Mouse (Mus musculus) midbrain, embryonic 10.5 days (tissue): ENCODE measurements at regions not wholly inside any gene's neighbourhood (a gene's known extent, or its start where the extent isn't known, plus 50 kb on each side); places are given as distances from the start of the nearest gene placed in this dataset.

Experiments
- DNase-seq: peaks from one replicate; pipeline ENCODE4 v3.0.0-alpha.2; 2017; ENCODE audit warnings: low spot score
- H3K27ac ChIP-seq: fragments of 300-500 bp; sonication (generic); replicated peaks from 2 replicates; pipeline ENCODE4 v1.5.1; 2016; ENCODE audit warnings: mild to moderate bottlenecking
- H3K27me3 ChIP-seq: fragments of 300-500 bp; sonication (generic); 2 replicates; pipeline ENCODE4 v1.6.1; 2016; ENCODE audit warnings: low read depth, mild to moderate bottlenecking; ENCODE audit not compliant: poor library complexity, severe bottlenecking
- H3K36me3 ChIP-seq: fragments of 300-500 bp; sonication (generic); 2 replicates; pipeline ENCODE4 v1.6.1; 2016; ENCODE audit warnings: mild to moderate bottlenecking, moderate library complexity
- H3K4me1 ChIP-seq: fragments of 300-500 bp; sonication (generic); 2 replicates; pipeline ENCODE4 v1.6.1; 2016
- H3K4me3 ChIP-seq: fragments of 300-500 bp; sonication (generic); 2 replicates; pipeline ENCODE4 v1.5.1; 2016; ENCODE audit warnings: mild to moderate bottlenecking, moderate library complexity
- H3K9me3 ChIP-seq: fragments of 300-500 bp; sonication (generic); replicated peaks from 2 replicates; pipeline ENCODE4 v1.6.1; 2016; ENCODE audit warnings: mild to moderate bottlenecking
- WGBS: fragments of 180-500 bp; shearing (Covaris S2); methylation state at CpG from one replicate; pipeline ENCODE4 v1.1.7; 2016; 5-methylcytosine and 5-hydroxymethylcytosine counted together

DNA sequence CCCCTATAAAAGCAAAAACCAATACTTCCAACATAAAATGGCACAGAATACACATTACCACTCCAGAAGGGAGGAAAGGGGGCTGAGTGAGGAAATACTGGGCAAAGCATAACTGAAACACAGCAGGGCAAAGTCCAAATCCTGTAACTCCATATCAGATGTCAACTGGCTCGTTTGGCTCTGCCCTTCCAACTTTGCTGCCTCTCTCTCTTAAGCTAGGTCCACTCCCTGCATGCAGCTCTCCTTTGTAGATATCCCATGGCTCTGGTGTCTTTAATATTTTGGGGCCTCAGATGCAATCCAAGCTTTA lies 319.9 kb downstream of the H2al1j start:
- no peak for DNase-seq
- Histone ChIP-seq H3K27me3 (peaks cover 71% of the 10 kb centered on the region), H3K27ac (no peak overlapping the region), H3K4me1 (no peaks in the 10 kb centered on the region), H3K4me3 (no peak overlapping the region), H3K9me3 (no peaks in the 10 kb centered on the region), H3K36me3 (no peaks in the 10 kb centered on the region)
- 80% methylated on average over 1 of the region's 1 CpGs for WGBS

DNA sequence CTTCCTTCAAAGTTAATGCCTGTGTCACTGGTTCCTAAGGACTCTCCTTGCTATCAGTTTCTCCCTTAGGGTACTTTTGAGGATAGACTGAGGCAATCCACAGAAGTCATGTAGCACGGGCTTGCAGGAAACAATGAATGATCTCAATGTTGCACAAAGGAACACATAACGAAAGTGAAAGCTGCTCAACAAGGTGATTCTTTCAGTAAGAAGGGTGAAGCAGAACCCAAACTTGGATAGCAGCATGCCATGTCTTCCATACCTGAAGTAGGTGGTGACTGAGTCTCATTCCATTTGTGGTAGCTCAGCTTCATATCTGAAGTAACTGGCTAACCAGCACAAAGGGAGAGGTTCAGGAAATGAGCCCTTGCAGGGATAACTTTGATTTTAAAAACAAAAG lies 325.7 kb downstream of the H2al1j start:
- no peak for DNase-seq
- H3K27ac ChIP-seq: no peak overlapping the region
- H3K36me3 ChIP-seq: no peaks in the 10 kb centered on the region
- H3K27me3 ChIP-seq: peaks cover 75% of the 10 kb centered on the region
- no peaks in the 10 kb centered on the region for H3K9me3 ChIP-seq
- 93% methylated on average over 2 of the region's 2 CpGs for WGBS
- H3K4me1 ChIP-seq: 0 out of 2 replicates have a peak, but pooled peaks cover 6% of the 10 kb centered on the region
- no peak overlapping the region for H3K4me3 ChIP-seq

DNA sequence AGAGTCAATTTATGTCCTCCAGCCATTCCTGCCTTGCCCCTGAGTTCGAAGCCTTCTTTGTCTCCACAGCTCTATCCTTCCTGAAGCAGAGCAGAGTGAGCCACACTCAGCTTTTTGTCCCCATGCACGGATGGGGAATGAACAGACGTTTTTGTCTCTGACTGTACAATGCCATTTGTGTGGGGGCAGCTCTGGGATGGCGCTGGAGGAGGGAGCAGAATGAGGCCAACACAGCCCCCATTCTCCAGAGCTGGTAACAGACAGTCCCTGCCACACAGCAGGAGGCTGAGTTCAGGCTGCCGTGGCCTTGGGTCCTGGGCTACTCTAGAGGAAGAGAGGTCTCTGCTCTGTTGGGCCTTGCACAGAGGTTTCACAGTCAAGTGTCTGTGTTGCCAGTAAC lies 327.4 kb downstream of the H2al1j start:
- Histone ChIP-seq H3K27ac (no peak overlapping the region), H3K36me3 (no peaks in the 10 kb centered on the region), H3K4me3 (no peak overlapping the region), H3K4me1 (0 out of 2 replicates have a peak, but pooled peaks cover 6% of the 10 kb centered on the region), H3K9me3 (no peaks in the 10 kb centered on the region), H3K27me3 (peaks cover 92% of the 10 kb centered on the region)
- no peak for DNase-seq
- WGBS: 57% methylated on average over 5 of the region's 5 CpGs

DNA sequence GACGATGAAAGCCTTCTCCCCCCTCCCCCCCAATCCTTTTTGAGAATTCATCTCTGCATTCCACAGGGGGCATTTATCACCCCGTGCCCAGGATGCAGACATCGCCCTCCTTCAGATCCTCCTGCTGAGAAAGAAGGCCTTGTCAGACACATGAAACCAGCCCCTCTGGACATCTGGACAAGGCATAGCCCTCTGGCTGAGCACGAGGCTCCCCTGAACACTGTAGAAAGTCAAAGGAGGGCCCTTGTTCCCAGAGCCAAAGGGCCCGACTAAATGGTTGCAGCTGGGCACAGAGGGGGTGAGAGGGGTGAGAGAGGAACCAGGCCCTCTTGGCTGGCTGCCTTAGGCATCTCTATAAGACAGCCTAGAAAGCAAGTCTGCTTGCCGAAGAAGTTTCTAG lies 327.8 kb downstream of the H2al1j start:
- no peak for DNase-seq

DNA sequence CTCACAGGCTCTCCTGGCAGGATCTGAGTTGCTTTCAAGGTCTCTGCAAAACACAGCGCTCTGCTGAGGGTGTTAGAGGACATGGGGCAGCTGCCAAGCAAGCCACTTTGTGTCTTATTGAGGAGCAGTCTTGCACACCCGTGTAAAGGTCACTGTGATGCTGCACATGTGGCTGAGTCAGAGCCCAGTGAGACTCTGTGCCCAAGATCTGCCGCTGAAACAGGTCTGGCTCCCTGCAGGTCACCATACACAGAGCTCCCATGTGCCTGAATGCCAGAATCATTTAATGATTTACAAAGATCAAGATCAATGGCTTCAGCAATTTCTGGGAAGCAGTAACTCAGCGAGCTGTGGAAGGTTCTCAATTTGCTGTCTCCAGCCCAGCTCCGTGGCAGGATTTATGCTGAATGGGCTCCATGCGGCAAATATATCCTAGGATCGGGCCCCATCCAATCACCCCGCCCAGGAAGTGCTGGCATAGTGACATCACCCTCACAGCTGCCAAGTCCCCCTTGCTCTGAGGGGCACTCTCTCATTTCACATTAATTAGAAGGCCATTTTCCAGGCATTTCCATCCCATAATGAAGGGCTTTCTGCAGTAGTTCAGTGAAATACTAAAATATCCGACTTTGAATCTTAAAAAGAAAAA lies 330.1 kb downstream of the H2al1j start:
- 75% methylated on average over 9 of the region's 9 CpGs for WGBS
- H3K27ac ChIP-seq: no peak overlapping the region
- 0 out of 2 replicates have a peak, but pooled peaks cover 6% of the 10 kb centered on the region for H3K4me1 ChIP-seq
- H3K9me3 ChIP-seq: no peaks in the 10 kb centered on the region
- DNase-seq: no peak
- no peak overlapping the region for H3K4me3 ChIP-seq
- H3K27me3 ChIP-seq: peaks cover 100% of the 10 kb centered on the region
- H3K36me3 ChIP-seq: no peaks in the 10 kb centered on the region

More for the DNA sequence above, 327.8 kb downstream of the H2al1j start:
- Histone ChIP-seq H3K36me3 (no peaks in the 10 kb centered on the region), H3K4me1 (0 out of 2 replicates have a peak, but pooled peaks cover 6% of the 10 kb centered on the region), H3K9me3 (no peaks in the 10 kb centered on the region), H3K27me3 (peaks cover 96% of the 10 kb centered on the region), H3K4me3 (no peak overlapping the region), H3K27ac (no peak overlapping the region)
- WGBS: 64% methylated on average over 6 of the region's 6 CpGs

DNA sequence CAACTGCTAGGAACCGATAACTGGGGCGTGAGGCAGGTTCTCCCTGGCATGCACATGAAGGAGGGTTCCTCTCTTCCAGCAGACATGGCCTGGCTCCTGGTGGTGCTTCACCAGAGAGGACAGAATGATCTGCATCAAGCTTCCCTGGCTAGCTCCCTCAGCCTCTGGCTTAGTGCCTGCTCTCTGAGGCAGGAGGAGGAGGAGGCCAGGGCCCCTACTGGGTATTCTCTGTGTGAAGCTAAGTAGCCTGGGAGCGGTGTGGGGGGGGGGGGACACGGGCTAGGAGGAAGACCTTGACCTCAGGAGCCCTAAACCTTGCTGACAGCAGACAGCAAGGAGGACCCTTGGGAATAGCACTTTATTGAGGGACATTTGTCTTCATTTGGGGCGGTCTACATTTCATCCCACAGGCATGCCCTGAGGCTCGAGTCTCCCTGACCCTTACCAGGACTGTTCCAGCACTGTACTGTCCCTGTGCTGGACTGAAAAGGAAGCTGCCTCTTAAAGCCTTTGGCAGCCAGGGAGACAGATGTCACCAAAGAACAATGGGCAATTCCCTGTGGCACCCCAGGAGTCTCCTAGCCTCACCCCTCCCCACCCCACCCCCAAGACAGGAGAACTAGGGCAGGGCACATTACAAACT lies 335.7 kb downstream of the H2al1j start:
- no peaks in the 10 kb centered on the region for H3K9me3 ChIP-seq
- peaks cover 37% of the 10 kb centered on the region for H3K4me1 ChIP-seq
- 24% methylated on average over 6 of the region's 6 CpGs for WGBS
- H3K36me3 ChIP-seq: no peaks in the 10 kb centered on the region
- peak; percentile 23 for DNase-seq
- H3K27ac ChIP-seq: peak overlapping the region; percentile 96
- H3K27me3 ChIP-seq: peaks cover 97% of the 10 kb centered on the region
- H3K4me3 ChIP-seq: no peak overlapping the region

DNA sequence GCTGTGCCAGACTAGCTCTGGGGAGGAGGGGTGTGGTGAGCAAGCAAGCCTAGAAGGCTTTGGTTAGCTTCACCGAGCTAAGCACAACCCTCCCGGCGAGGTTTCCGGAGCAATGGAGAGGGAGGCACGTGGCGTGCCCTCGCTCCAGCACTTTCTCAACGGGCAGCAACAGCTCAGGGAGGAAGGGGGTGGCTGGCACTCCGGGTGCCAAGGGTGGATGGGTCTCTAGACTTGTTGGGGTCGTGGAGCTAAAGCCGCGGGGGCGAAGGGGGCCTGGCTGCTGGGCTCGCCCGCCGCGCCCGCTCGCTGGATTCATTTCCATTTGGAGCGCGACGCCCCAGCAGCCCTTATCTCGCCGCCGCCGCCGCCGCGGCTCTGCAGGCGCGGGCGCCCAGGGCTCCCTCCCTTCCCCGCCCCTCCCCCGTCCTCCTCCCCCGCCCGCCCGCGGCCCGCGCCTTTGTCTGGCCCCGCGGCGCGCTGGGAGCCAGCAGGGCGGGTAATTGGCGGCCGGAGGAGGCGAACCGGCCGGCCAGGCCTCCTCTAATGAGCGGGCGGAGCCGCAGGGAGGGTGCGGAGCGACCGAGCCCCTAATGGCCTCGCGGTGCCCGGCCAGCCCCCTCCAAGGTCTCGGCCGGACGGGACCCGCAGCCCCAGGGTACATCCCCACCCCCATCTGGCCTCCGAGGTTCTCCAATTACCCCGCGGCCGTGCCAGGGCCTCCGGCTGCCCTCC lies 336.9 kb downstream of the H2al1j start:
- H3K4me3 ChIP-seq: peak overlapping the region; percentile 56
- peak overlapping the region; percentile 96 for H3K27ac ChIP-seq
- peak; percentile 72 for DNase-seq
- WGBS: 12% methylated on average over 60 of the region's 68 CpGs
- H3K4me1 ChIP-seq: peaks cover 37% of the 10 kb centered on the region
- peaks cover 95% of the 10 kb centered on the region for H3K27me3 ChIP-seq
- no peaks in the 10 kb centered on the region for H3K36me3 ChIP-seq
- H3K9me3 ChIP-seq: no peaks in the 10 kb centered on the region

DNA sequence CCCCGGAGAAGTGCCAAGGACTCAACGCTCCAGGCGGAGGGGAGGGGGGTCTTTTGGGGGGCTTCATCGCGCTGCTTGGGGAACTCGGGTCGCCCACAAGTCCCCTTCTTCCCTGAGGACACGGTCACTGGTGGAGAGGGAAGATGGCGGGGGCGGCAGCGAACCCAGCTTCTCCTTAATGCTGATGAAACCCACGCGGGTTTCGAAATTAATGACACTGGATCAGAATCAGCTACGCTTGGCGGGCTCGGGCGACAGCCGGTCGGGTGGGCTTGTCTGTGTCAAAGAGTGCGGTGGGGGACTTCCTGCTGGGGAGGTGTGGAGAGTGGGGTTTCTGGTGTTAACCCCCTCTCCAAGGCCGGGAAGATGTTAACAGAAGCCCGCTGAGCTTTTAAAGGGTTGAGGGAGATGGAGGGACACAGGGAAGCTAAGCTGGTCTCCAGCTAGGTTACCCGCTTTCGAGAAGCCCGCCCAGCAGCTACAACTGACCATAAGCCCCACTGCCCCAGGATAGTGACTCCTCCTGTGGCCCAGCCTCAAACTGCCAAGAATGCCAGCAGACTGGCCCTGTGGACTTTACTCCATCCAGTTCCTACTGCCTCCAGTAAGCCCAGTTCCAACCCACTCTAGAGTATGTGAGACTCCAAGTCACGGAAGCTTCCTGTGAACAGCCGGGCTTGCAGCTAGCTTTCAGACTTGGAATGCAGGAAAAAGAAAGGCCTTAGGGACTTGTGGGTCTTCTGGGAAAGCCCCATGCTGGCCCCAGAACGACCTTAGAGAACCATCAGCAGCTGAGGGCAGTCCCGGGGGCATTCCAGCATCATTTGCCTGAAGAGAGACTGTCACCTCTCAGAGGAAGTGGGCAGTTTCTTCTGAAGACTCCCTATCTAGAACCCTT lies 337.7 kb downstream of the H2al1j start:
- peak overlapping the region; percentile 56 for H3K4me3 ChIP-seq
- peaks cover 37% of the 10 kb centered on the region for H3K4me1 ChIP-seq
- H3K36me3 ChIP-seq: no peaks in the 10 kb centered on the region
- peak overlapping the region; percentile 96 for H3K27ac ChIP-seq
- no peaks in the 10 kb centered on the region for H3K9me3 ChIP-seq
- WGBS: 13% methylated on average over 30 of the region's 30 CpGs
- peak; percentile 34 for DNase-seq
- H3K27me3 ChIP-seq: peaks cover 94% of the 10 kb centered on the region

DNA sequence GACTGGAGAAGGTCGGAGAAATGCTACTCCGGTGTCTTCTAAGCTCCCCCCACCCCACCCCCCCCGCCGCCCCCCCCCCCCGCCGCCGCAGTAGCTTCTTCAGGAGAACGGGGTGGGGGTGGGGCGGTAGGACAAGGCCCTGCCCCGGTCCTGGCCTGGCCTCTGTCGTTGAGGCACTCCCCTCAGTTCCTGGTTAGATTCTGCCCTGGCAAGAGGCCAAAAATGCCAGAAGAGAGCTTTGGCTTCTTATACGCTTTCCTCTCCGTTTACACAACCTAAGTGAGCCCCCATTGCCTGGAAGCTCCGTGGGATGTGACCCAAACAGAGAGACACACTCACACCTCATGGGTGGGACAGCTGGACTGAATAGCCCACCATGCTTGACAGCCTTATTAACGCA lies 338.9 kb downstream of the H2al1j start:
- H3K4me1 ChIP-seq: peaks cover 37% of the 10 kb centered on the region
- no peak overlapping the region for H3K27ac ChIP-seq
- H3K9me3 ChIP-seq: no peaks in the 10 kb centered on the region
- no peak overlapping the region for H3K4me3 ChIP-seq
- H3K27me3 ChIP-seq: peaks cover 92% of the 10 kb centered on the region
- no peaks in the 10 kb centered on the region for H3K36me3 ChIP-seq
- WGBS: 15% methylated on average over 10 of the region's 15 CpGs
- peak; percentile 12 for DNase-seq

DNA sequence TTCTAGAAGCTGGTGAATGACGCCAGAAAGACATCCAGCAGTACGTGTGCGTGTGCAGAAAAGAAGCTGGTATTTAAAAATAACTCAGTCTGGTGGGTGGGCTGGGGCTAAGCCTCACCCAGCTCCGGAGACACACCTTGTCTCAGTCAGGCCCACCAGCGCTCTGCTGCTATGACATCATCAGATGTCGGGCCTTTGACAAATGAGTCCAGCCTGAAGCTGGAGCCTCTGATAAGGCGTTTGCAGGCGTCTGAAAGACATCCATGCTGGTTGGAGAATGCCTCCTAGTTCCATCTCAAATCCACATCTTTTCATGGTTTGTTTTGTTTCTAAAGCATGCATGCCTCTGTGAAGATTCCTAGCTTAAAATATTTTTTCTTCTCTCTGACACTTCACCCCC lies 344.2 kb downstream of the H2al1j start:
- H3K4me3 ChIP-seq: no peak overlapping the region
- H3K4me1 ChIP-seq: no peaks in the 10 kb centered on the region
- peaks cover 88% of the 10 kb centered on the region for H3K27me3 ChIP-seq
- DNase-seq: no peak
- 77% methylated on average over 8 of the region's 8 CpGs for WGBS
- H3K9me3 ChIP-seq: no peaks in the 10 kb centered on the region
- no peak overlapping the region for H3K27ac ChIP-seq
- no peaks in the 10 kb centered on the region for H3K36me3 ChIP-seq

DNA sequence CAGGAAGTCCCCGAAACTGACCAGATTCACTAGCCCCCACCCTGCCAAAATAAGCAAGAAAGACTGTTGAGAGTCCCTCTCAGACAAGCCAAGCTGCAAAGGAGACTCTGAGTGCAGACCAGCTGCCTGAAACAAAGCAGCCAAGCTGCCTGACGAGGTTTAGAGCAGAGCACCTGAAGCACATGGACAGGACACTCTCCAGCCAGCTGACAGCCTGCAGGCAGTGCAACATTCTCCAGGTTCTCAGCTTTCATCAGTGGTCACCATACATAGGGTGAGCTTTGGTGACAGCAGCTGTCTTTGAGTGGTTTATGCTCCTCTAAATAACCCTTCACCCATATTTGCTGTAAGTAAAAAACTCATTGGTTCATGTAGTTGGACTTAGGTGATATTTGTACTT lies 350.5 kb downstream of the H2al1j start:
- DNase-seq: no peak
- WGBS: 81% methylated on average over 2 of the region's 2 CpGs
- H3K9me3 ChIP-seq: no peaks in the 10 kb centered on the region
- no peak overlapping the region for H3K27ac ChIP-seq
- no peaks in the 10 kb centered on the region for H3K36me3 ChIP-seq
- H3K27me3 ChIP-seq: peaks cover 85% of the 10 kb centered on the region
- H3K4me3 ChIP-seq: no peak overlapping the region
- peaks cover 3% of the 10 kb centered on the region; the same call in 1 of the 2 replicates for H3K4me1 ChIP-seq

DNA sequence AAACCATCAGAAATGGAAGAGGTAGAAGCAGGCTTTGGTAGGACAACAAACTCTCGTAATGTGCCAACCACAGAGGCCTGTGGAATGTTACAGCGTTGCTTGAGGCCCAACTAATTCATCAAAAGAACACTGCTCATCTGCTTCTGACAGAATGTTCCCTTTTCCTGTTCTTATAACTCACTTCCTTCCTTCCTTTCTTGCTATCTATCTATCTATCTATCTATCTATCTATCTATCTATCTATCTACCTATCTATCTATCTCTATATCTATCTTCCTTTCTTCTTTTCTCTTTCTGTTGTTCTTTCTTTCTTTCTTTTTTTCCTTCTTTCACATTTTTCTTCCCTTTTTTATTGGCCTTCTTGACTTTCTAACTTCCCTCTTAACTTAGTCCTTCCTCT lies 353.7 kb downstream of the H2al1j start:
- DNase-seq: no peak
- Histone ChIP-seq H3K9me3 (no peaks in the 10 kb centered on the region), H3K4me3 (no peak overlapping the region), H3K36me3 (no peaks in the 10 kb centered on the region), H3K27ac (no peak overlapping the region), H3K27me3 (peaks cover 72% of the 10 kb centered on the region), H3K4me1 (peaks cover 3% of the 10 kb centered on the region; the same call in 1 of the 2 replicates)
- 73% methylated on average over 2 of the region's 2 CpGs for WGBS
